Mouse (Mus musculus) olfactory bulb, adult 2 months (tissue): ENCODE results near the gene Lrp11. TPM values are rescaled to one million over a fixed set of nuclear protein-coding genes. Genes with fewer than 3 reads are reported as not detected.

ENCODE experiments used
- H3K27ac ChIP-seq: fragments of 200-500 bp; 2 replicates; pipeline ENCODE4 v1.5.1; 2012; ENCODE audit warnings: low read depth, low read length; ENCODE audit not compliant: insufficient read depth
- H3K4me1 ChIP-seq: fragments of 200-500 bp; 2 replicates; pipeline ENCODE4 v1.6.1; 2012; ENCODE audit warnings: low read length; ENCODE audit not compliant: control insufficient read depth, insufficient read depth
- H3K4me3 ChIP-seq: fragments of 200-500 bp; 2 replicates; pipeline ENCODE4 v1.5.1; 2012; ENCODE audit warnings: mild to moderate bottlenecking, low read depth, low read length, moderate library complexity; ENCODE audit not compliant: insufficient read depth
- CTCF ChIP-seq: fragments of 200-500 bp; IDR thresholded peaks from 2 replicates; pipeline ENCODE4 v1.5.1; 2012; ENCODE audit warnings: low read depth, mild to moderate bottlenecking, low read length, moderate library complexity; ENCODE audit not compliant: insufficient read depth
- POLR2A ChIP-seq: fragments of 200-500 bp; IDR thresholded peaks from 2 replicates; pipeline ENCODE4 v1.6.1; 2012; ENCODE audit warnings: mild to moderate bottlenecking, low read depth, low read length, moderate library complexity; ENCODE audit not compliant: insufficient read depth
- WGBS: fragments of 180-500 bp; shearing (Covaris S2); methylation state at CpG from one replicate; pipeline ENCODE4 v1.1.7; 2018; 5-methylcytosine and 5-hydroxymethylcytosine counted together
- polyA plus RNA-seq: library from polyadenylated mRNA; stranded (reverse); fragments of >200 nt; gene quantifications from 2 replicates; pipeline ENCODE4 v1.2.4, GENCODE M21; 2012; ENCODE audit warnings: low replicate concordance; ENCODE audit not compliant: missing spikeins, insufficient read depth, insufficient read length

Lrp11 gene
- polyA plus RNA-seq, 1 experiment, result not detected

GRCm38 (mm10) chr10:7651057-7651456, 61.5 kb downstream of the Lrp11 start:
- TF ChIP-seq CTCF (no peak), POLR2A (no peak)
- Histone ChIP-seq H3K4me1 (no peaks in the 10 kb centered on the region), H3K4me3 (no peak overlapping the region), H3K27ac (no peak overlapping the region)
- WGBS, result 97% methylated on average over 2 of the region's 2 CpGs

GRCm38 (mm10) chr10:7662471-7663141, 73.0 kb downstream of the Lrp11 start:
- Histone ChIP-seq H3K4me3 (peak overlapping the region; percentile 96), H3K27ac (peak overlapping the region; percentile 68; the same call in 1 of the 2 replicates), H3K4me1 (no peaks in the 10 kb centered on the region)
- WGBS, result under 1% methylated on average over 44 of the region's 44 CpGs
- no peak for TF ChIP-seq CTCF
- no peak for TF ChIP-seq POLR2A

GRCm38 (mm10) chr10:7663159-7664026, 73.8 kb downstream of the Lrp11 start:
- Histone ChIP-seq H3K27ac (peak overlapping the region; percentile 94), H3K4me3 (peak overlapping the region; percentile 96), H3K4me1 (no peaks in the 10 kb centered on the region)
- under 1% methylated on average over 64 of the region's 64 CpGs for whole genome bisulfite sequencing
- TF ChIP-seq CTCF (0 out of 2 replicates have a peak, but pooled peaks have one; percentile 19), POLR2A (peak; percentile 95)

- Histone ChIP-seq H3K4me3 (no peak overlapping the region), H3K4me1 (no peaks in the 10 kb centered on the region), H3K27ac (peak overlapping the region; percentile 94; the same call in 1 of the 2 replicates)
- 56% methylated on average over 6 of the region's 6 CpGs for WGBS
- TF ChIP-seq CTCF (no peak), POLR2A (no peak)
Measured at GRCm38 (mm10) chr10:7664027-7664526, 74.5 kb downstream of the Lrp11 start.

- no peak for TF ChIP-seq CTCF
- TF ChIP-seq POLR2A, result no peak
- Histone ChIP-seq H3K4me3 (no peak overlapping the region), H3K27ac (no peak overlapping the region), H3K4me1 (no peaks in the 10 kb centered on the region)
- 93% methylated on average over 1 of the region's 1 CpGs for WGBS
Measured at GRCm38 (mm10) chr10:7664889-7665288, 75.3 kb downstream of the Lrp11 start.

- H3K4me1 ChIP-seq, result no peaks in the 10 kb centered on the region
- H3K4me3 ChIP-seq, result peak within 1 kb of the TSS; percentile 78
- H3K27ac ChIP-seq, result no peak within 1 kb of the TSS
- TF ChIP-seq POLR2A (no peak), CTCF (no peak)
- WGBS, result under 1% methylated on average over 24 of the region's 24 CpGs
Measured at GRCm38 (mm10) chr10:7667342-7667802, 77.8 kb downstream of the Lrp11 start, which contains the start of gene Nup43. Gene Nup43, plus strand, starts transcription at chr10:7667503.

- H3K27ac ChIP-seq, result no peak overlapping the region
- no peak overlapping the region for H3K4me3 ChIP-seq
- TF ChIP-seq CTCF (no peak), POLR2A (no peak)
- H3K4me1 ChIP-seq, result no peaks in the 10 kb centered on the region
- 55% methylated on average over 1 of the region's 1 CpGs for WGBS
Measured at GRCm38 (mm10) chr10:7673673-7674072, 84.1 kb downstream of the Lrp11 start.

Other genes starting within 250 kb of the Lrp11 start
- gene Ulbp1, start 116.2 kb upstream of the Lrp11 start, polyA plus RNA-seq, result not detected in 2 replicates
- not detected in 2 replicates for gene Nup43, start 77.7 kb downstream of the Lrp11 start, polyA plus RNA-seq
- gene Pcmt1, start 91.3 kb downstream of the Lrp11 start, polyA plus RNA-seq, result not detected in 2 replicates
- gene Lats1, start 91.4 kb downstream of the Lrp11 start, polyA plus RNA-seq, result 70.0 TPM in 1 of 2 replicates, not detected in the other
- not detected in 2 replicates for gene Katna1, start 136.2 kb downstream of the Lrp11 start, polyA plus RNA-seq
- not detected in 2 replicates for gene Ginm1, start 203.0 kb downstream of the Lrp11 start, polyA plus RNA-seq
- gene Ppil4, start 203.1 kb downstream of the Lrp11 start, polyA plus RNA-seq, result not detected in 2 replicates
- gene Zc3h12d, start 242.7 kb downstream of the Lrp11 start, polyA plus RNA-seq, result not detected in 2 replicates